Mouse (Mus musculus): ENCODE results near the gene Magi1. TPM values are rescaled to one million over a fixed set of nuclear protein-coding genes. Genes with fewer than 3 reads are reported as not detected.

Gene Magi1
- polyA plus RNA-seq, 1 experiment from 2014 or later: 25.3 TPM

DNA sequence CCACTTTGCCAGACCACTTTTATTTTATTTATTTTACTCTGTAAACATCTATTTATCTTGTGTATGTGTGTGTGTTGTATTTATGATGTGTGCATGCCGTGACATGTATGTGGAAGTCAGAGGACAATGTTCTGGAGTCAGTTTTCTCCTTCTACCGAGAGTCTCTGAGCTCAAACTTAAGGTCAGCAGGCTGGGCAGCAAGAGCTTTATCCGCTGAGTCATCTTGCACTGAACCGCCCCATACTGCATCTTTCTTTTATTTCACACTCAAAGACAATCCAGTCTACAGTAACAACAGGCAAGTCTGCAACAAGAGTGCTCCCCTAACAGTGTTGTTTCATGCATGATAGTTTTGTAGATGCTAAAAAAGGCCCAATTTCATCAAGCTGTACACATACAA lies 207.7 kb downstream of the Magi1 start:
- H3K4me3 ChIP-seq (replicated peaks; ENCODE audit: low read length): no peak overlapping the region
- H3K4me2 ChIP-seq (replicated peaks): no peak overlapping the region
- H3K9me3 ChIP-seq (ENCODE audit: control insufficient read depth, low read length): no peaks in the 10 kb centered on the region
- ATAC-seq (ENCODE audit: low FRiP score) (no peak), DNase-seq (ENCODE audit: low spot score) (no peak)
- peaks cover 3% of the 10 kb centered on the region; the same call in 1 of the 2 replicates for H3K4me1 ChIP-seq (replicated peaks; ENCODE audit: control insufficient read depth, insufficient read depth, low read length)
- no peaks in the 10 kb centered on the region for H3K27me3 ChIP-seq (ENCODE audit: control insufficient read depth, insufficient read depth, low read length)
- H3K27ac ChIP-seq: no peak overlapping the region
- WGBS: 92% methylated on average over 4 of the region's 4 CpGs
- H3K36me3 ChIP-seq (replicated peaks; ENCODE audit: control insufficient read depth, insufficient read depth): no peaks in the 10 kb centered on the region
- no peak overlapping the region for H3K9ac ChIP-seq

- Histone ChIP-seq H3K4me3 (replicated peaks; ENCODE audit: low read length) (no peak overlapping the region), H3K27me3 (ENCODE audit: control insufficient read depth, insufficient read depth, low read length) (no peaks in the 10 kb centered on the region), H3K27ac (no peak overlapping the region), H3K9me3 (ENCODE audit: control insufficient read depth, low read length) (no peaks in the 10 kb centered on the region), H3K4me2 (replicated peaks) (0 out of 2 replicates have a peak overlapping the region, but pooled peaks have one; percentile 5), H3K9ac (no peak overlapping the region), H3K36me3 (replicated peaks; ENCODE audit: control insufficient read depth, insufficient read depth) (no peaks in the 10 kb centered on the region), H3K4me1 (replicated peaks; ENCODE audit: control insufficient read depth, insufficient read depth, low read length) (peaks cover 8% of the 10 kb centered on the region; the same call in 1 of the 2 replicates)
- no peak for ATAC-seq (ENCODE audit: low FRiP score)
- 37% methylated on average over 8 of the region's 8 CpGs for WGBS
- DNase-seq (ENCODE audit: low spot score): no peak
Measured at GRCm38 (mm10) chr6:94075228-94075627, 208.5 kb downstream of the Magi1 start.

- Histone ChIP-seq H3K4me3 (replicated peaks; ENCODE audit: low read length) (no peak overlapping the region), H3K9ac (no peak overlapping the region), H3K9me3 (ENCODE audit: control insufficient read depth, low read length) (no peaks in the 10 kb centered on the region), H3K4me2 (replicated peaks) (no peak overlapping the region), H3K36me3 (replicated peaks; ENCODE audit: control insufficient read depth, insufficient read depth) (no peaks in the 10 kb centered on the region), H3K4me1 (replicated peaks; ENCODE audit: control insufficient read depth, insufficient read depth, low read length) (peaks cover 12% of the 10 kb centered on the region; the same call in 1 of the 2 replicates), H3K27me3 (ENCODE audit: control insufficient read depth, insufficient read depth, low read length) (no peaks in the 10 kb centered on the region), H3K27ac (no peak overlapping the region)
- 75% methylated on average over 5 of the region's 5 CpGs for WGBS
- ATAC-seq (ENCODE audit: low FRiP score): no peak
- no peak for DNase-seq (ENCODE audit: low spot score)
Measured at GRCm38 (mm10) chr6:94071676-94072075, 212.0 kb downstream of the Magi1 start.

DNA sequence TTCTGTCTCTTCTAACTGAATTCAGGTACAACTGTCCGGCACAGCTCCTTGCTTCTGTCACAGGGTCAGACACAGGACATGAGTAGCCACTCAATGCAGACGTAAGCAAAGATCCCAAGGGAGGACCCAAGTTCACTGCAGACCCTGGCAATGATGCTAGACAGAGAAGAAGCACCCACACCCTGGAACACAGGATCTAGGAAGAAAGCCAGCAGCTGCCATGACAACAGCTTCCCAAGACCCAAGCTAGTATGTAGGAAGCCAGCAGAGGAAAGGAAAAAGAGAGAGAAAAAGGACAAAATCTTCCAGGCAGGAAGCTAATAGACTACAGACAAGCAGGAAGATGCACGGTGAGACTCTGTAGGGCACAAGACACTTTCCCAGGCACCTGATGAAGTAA lies 213.0 kb downstream of the Magi1 start:
- no peaks in the 10 kb centered on the region for H3K9me3 ChIP-seq (ENCODE audit: control insufficient read depth, low read length)
- H3K27ac ChIP-seq: no peak overlapping the region
- H3K4me2 ChIP-seq (replicated peaks): no peak overlapping the region
- 83% methylated on average over 3 of the region's 3 CpGs for WGBS
- no peaks in the 10 kb centered on the region for H3K27me3 ChIP-seq (ENCODE audit: control insufficient read depth, insufficient read depth, low read length)
- H3K4me1 ChIP-seq (replicated peaks; ENCODE audit: control insufficient read depth, insufficient read depth, low read length): peaks cover 12% of the 10 kb centered on the region; the same call in 1 of the 2 replicates
- no peak for DNase-seq (ENCODE audit: low spot score)
- ATAC-seq (ENCODE audit: low FRiP score): no peak
- H3K9ac ChIP-seq: no peak overlapping the region
- H3K36me3 ChIP-seq (replicated peaks; ENCODE audit: control insufficient read depth, insufficient read depth): no peaks in the 10 kb centered on the region
- no peak overlapping the region for H3K4me3 ChIP-seq (replicated peaks; ENCODE audit: low read length)

- WGBS: 75% methylated on average over 3 of the region's 3 CpGs
- H3K4me3 ChIP-seq (replicated peaks; ENCODE audit: low read length): no peak overlapping the region
- no peak for ATAC-seq (ENCODE audit: low FRiP score)
Measured at GRCm38 (mm10) chr6:94069421-94069820, 214.3 kb downstream of the Magi1 start.

DNA sequence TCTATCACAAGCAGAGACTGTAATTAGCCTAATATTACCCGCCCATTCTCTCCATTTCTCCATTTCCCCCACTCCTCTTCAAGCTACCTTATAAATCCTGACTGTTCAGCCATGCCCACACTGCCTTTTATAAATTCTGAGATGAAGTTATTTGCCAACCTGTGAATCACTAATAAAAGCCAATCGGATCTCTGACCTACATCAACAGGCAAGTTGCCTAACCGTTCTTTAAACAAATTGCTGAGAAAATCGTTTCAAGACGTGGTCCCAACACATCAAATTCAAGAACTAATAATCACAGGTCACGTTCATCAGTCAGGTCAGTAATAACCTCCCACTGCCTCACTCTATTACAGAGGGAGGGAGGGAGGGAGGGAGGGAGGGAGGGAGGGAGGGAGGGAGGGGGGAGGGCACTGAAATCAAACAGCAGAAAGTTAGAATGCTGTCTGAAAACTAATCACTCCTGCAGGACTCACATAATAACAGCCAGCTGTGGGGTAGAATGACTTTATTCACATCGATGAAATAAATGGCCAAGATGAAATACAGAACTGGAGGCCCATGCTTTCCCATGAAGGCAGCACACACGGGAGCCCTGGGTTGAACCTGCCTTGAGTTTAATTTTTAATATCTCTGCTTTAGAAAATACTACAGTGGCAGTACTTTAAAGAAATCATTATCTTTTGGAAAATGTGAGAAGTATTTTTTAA lies 215.8 kb downstream of the Magi1 start:
- no peak overlapping the region for H3K27ac ChIP-seq
- DNase-seq (ENCODE audit: low spot score) (no peak), ATAC-seq (ENCODE audit: low FRiP score) (no peak)
- no peaks in the 10 kb centered on the region for H3K27me3 ChIP-seq (ENCODE audit: control insufficient read depth, insufficient read depth, low read length)
- no peak overlapping the region for H3K4me2 ChIP-seq (replicated peaks)
- peaks cover 12% of the 10 kb centered on the region; the same call in 1 of the 2 replicates for H3K4me1 ChIP-seq (replicated peaks; ENCODE audit: control insufficient read depth, insufficient read depth, low read length)
- WGBS: 49% methylated on average over 8 of the region's 8 CpGs
- H3K9ac ChIP-seq: no peak overlapping the region
- H3K9me3 ChIP-seq (ENCODE audit: control insufficient read depth, low read length): no peaks in the 10 kb centered on the region
- no peak overlapping the region for H3K4me3 ChIP-seq (replicated peaks; ENCODE audit: low read length)
- H3K36me3 ChIP-seq (replicated peaks; ENCODE audit: control insufficient read depth, insufficient read depth): no peaks in the 10 kb centered on the region

More at GRCm38 (mm10) chr6:94069421-94069820, 214.3 kb downstream of the Magi1 start:
- DNase-seq (ENCODE audit: low spot score): no peak
- Histone ChIP-seq H3K36me3 (replicated peaks; ENCODE audit: control insufficient read depth, insufficient read depth) (no peaks in the 10 kb centered on the region), H3K4me2 (replicated peaks) (no peak overlapping the region), H3K4me1 (replicated peaks; ENCODE audit: control insufficient read depth, insufficient read depth, low read length) (peaks cover 12% of the 10 kb centered on the region; the same call in 1 of the 2 replicates), H3K9ac (no peak overlapping the region), H3K27me3 (ENCODE audit: control insufficient read depth, insufficient read depth, low read length) (no peaks in the 10 kb centered on the region), H3K9me3 (ENCODE audit: control insufficient read depth, low read length) (no peaks in the 10 kb centered on the region), H3K27ac (no peak overlapping the region)

DNA sequence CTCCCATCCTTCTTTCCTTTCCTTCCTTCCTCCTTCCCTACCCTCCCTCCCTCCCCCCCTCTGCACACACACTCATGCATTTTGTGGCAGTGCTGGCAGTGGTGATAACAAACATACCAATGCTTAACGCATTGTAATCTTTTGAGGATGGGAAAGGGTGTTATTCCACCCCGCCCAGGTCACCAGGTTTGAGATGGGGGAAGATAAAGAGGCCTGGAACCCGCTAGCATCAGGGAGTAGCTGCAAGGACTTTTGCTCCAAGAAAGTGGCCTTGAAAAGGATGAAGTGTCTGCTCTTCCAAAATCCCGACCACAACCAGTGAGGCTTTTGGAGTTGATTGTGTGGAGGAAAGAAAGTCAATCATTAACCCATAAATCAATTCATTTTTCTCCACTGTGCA lies 218.9 kb downstream of the Magi1 start:
- DNase-seq (ENCODE audit: low spot score) (no peak), ATAC-seq (ENCODE audit: low FRiP score) (no peak)
- H3K36me3 ChIP-seq (replicated peaks; ENCODE audit: control insufficient read depth, insufficient read depth): no peaks in the 10 kb centered on the region
- H3K27me3 ChIP-seq (ENCODE audit: control insufficient read depth, insufficient read depth, low read length): no peaks in the 10 kb centered on the region
- 81% methylated on average over 4 of the region's 4 CpGs for WGBS
- H3K4me1 ChIP-seq (replicated peaks; ENCODE audit: control insufficient read depth, insufficient read depth, low read length): 0 out of 2 replicates have a peak, but pooled peaks cover 8% of the 10 kb centered on the region
- no peak overlapping the region for H3K4me2 ChIP-seq (replicated peaks)
- H3K27ac ChIP-seq: no peak overlapping the region
- H3K4me3 ChIP-seq (replicated peaks; ENCODE audit: low read length): no peak overlapping the region
- no peaks in the 10 kb centered on the region for H3K9me3 ChIP-seq (ENCODE audit: control insufficient read depth, low read length)
- H3K9ac ChIP-seq: no peak overlapping the region

DNA sequence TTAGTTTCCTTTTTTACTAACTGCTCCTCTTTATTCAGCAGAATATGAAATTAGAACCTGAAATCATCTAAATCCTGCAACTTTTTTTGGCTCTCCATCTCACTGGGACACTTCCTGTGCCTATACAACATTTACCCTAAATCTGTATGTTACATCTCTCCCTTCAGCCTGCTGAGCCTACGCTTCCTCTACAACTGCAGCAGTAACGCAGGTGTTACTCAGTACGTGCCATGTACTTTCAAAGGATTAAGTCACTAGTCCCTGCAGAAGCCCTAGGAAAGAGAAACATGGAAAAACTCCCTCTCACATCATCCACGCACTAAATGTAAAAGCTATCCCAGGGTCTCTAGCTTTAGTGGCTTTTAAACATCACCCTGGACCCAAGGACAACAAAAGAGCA lies 220.2 kb downstream of the Magi1 start:
- no peak for ATAC-seq (ENCODE audit: low FRiP score)
- Histone ChIP-seq H3K27ac (no peak overlapping the region), H3K4me2 (replicated peaks) (no peak overlapping the region), H3K36me3 (replicated peaks; ENCODE audit: control insufficient read depth, insufficient read depth) (no peaks in the 10 kb centered on the region), H3K9ac (no peak overlapping the region), H3K4me3 (replicated peaks; ENCODE audit: low read length) (no peak overlapping the region), H3K27me3 (ENCODE audit: control insufficient read depth, insufficient read depth, low read length) (no peaks in the 10 kb centered on the region), H3K4me1 (replicated peaks; ENCODE audit: control insufficient read depth, insufficient read depth, low read length) (0 out of 2 replicates have a peak, but pooled peaks cover 8% of the 10 kb centered on the region), H3K9me3 (ENCODE audit: control insufficient read depth, low read length) (no peaks in the 10 kb centered on the region)
- no peak for DNase-seq (ENCODE audit: low spot score)
- WGBS: 89% methylated on average over 4 of the region's 4 CpGs

- no peaks in the 10 kb centered on the region for H3K27me3 ChIP-seq (ENCODE audit: control insufficient read depth, insufficient read depth, low read length)
- H3K4me2 ChIP-seq (replicated peaks): no peak overlapping the region
- DNase-seq (ENCODE audit: low spot score) (no peak), ATAC-seq (ENCODE audit: low FRiP score) (no peak)
- H3K36me3 ChIP-seq (replicated peaks; ENCODE audit: control insufficient read depth, insufficient read depth): no peaks in the 10 kb centered on the region
- 0 out of 2 replicates have a peak, but pooled peaks cover 4% of the 10 kb centered on the region for H3K4me1 ChIP-seq (replicated peaks; ENCODE audit: control insufficient read depth, insufficient read depth, low read length)
- WGBS: 65% methylated on average over 8 of the region's 8 CpGs
- no peak overlapping the region for H3K4me3 ChIP-seq (replicated peaks; ENCODE audit: low read length)
- H3K27ac ChIP-seq: peak overlapping the region; percentile 6; the same call in 1 of the 2 replicates
- no peak overlapping the region for H3K9ac ChIP-seq
- H3K9me3 ChIP-seq (ENCODE audit: control insufficient read depth, low read length): no peaks in the 10 kb centered on the region
Measured at GRCm38 (mm10) chr6:94061424-94061980, 222.2 kb downstream of the Magi1 start.
